ENCODE assay signal across 8 mouse cellular contexts in genomic region chr12:102743589-102744574, GRCm38 (mm10). TPM values are rescaled to one million over a fixed set of nuclear protein-coding genes. Genes with fewer than 3 reads are reported as not detected.
A peak's percentile ranks its signal among the peaks of the same experiment; 100 is the strongest.
DNase-seq lines count a peak whose midpoint lies in the region; ATAC-seq lines count a peak whose summit lies in the region.

Moap1 (minus strand) TSS chr12:102743661.
Tmem251 (plus strand) TSS chr12:102743762.

- no peaks in the 10 kb centered on the region for H3K27me3 ChIP-seq in hindbrain, embryonic 10.5 days (ENCODE audit: insufficient read depth, poor library complexity, severe bottlenecking)

- peaks cover 37% of the 10 kb centered on the region for H3K36me3 ChIP-seq in hindbrain, embryonic 10.5 days

- H3K4me3 ChIP-seq in hindbrain, embryonic 10.5 days, result peak within 1 kb of the TSS; percentile 82

- under 1% methylated on average over 63 of the region's 63 CpGs for WGBS in hindbrain, embryonic 10.5 days

- peak; percentile 92 for ATAC-seq in frontal cortex, adult (ENCODE audit: low TSS enrichment)

- H3K4me1 ChIP-seq in hindbrain, embryonic 10.5 days (replicated peaks), result peaks cover 26% of the 10 kb centered on the region

- DNase-seq in MN1 (ENCODE audit: low spot score), result peak; percentile 81
- DNase-seq in cerebellum, adult 8-10 months, result peak; percentile 86
- DNase-seq in hindbrain, embryonic 10.5 days (ENCODE audit: low spot score), result peak; percentile 91
- DNase-seq in layer of hippocampus, postnatal 25 days (ENCODE audit: extremely low spot score in 1 of 2, low spot score in 1 of 2), result peak; percentile 79 to 87
- DNase-seq in lung, postnatal 14 days, result peak; percentile 91
- DNase-seq in ovary, postnatal 36 days (ENCODE audit: low spot score), result peak; percentile 86
- DNase-seq in thymus, postnatal 14 days, result peak; percentile 91

- H3K9me3 ChIP-seq in hindbrain, embryonic 10.5 days, result no peaks in the 10 kb centered on the region

- H3K27ac ChIP-seq in hindbrain, embryonic 10.5 days, result peak within 1 kb of the TSS; percentile 92

RNA-seq across cellular contexts. Expression of gene Moap1, which starts in this region (rescaled TPM):
- polyA plus RNA-seq in hindbrain, embryonic 10.5 days (2016; fragmentation: Nextera tagmentation; extraction: Ambion mirVana), result 34.4 and 37.9 TPM in 2 replicates
- 10 to 100 TPM; 25.2 to 26.3 TPM for total RNA-seq in layer of hippocampus, postnatal 25 days (2021)

RNA-seq across cellular contexts. Expression of gene Tmem251, which starts in this region (rescaled TPM):
- 11.1 and 11.5 TPM in 2 replicates for polyA plus RNA-seq in hindbrain, embryonic 10.5 days (2016; fragmentation: Nextera tagmentation; extraction: Ambion mirVana)
- total RNA-seq in layer of hippocampus, postnatal 25 days (2021), result 1 to 10 TPM; 4.8 to 5.4 TPM

Comparison
In these comparisons a context has a peak if more than half of its experiments do, and no peak if none do; other contexts are left out.
1. Peak in every context shown above with its lines: DNase-seq, ATAC-seq, H3K4me3 ChIP-seq and H3K27ac ChIP-seq.